Mouse (Mus musculus) adrenal gland, postnatal 10 days (tissue): Measurements from ENCODE around the gene Spon1. TPM values are rescaled to one million over a fixed set of nuclear protein-coding genes. Genes with fewer than 3 reads are reported as not detected.

Experiments used
- DNase-seq: peaks from one replicate; pipeline ENCODE4 v3.0.0; 2021; ENCODE audit warnings: mixed read lengths
- total RNA-seq, 2 experiments: library from RNA; stranded (reverse); gene quantifications; 2 replicates each; pipeline ENCODE4 v1.2.3; 2021

The Spon1 gene
- total RNA-seq, 2 experiments from 2014 or later = 12.9 to 14.2 TPM

DNA sequence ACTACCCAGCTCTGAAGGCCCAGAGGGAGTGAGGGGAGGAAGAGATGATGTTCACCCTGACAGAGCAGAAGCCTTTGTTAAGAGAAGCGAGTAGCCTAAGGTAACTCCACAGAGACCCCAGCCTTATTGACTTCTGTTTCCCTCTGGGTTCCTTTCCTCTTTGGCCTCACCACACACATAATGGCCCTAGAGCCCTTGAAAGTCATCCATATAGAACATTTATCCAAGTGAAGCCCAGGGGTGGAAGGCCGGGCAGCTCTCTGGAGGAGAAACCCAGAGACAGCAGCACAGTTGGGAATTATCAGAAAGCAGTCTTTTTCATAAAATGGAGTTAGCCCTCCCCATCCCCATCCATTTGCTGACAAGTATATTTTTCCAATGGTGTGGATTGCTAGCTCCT, 75.7 kb downstream of the Spon1 start:
- DNase-seq = no peak

DNA sequence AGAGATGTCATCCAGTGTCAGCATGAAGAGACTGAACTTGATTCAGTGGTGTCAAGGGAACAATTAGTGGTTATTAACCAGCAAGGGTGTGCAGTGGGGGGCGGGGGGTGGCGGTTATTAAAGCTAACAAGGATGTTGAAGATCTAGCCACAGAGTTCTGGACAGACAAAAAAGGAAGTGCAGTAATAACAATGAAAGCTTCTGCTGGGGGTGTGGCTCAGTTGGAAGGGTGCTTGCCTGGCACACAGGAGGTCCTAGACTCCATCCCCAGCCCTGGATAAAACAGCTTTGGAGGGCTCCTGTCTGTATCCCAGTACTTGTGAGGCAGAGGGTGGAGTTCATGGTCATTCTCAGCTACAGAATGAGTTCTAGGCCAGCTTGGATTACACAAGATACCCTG, 77.4 kb downstream of the Spon1 start:
- no peak for DNase-seq

DNA sequence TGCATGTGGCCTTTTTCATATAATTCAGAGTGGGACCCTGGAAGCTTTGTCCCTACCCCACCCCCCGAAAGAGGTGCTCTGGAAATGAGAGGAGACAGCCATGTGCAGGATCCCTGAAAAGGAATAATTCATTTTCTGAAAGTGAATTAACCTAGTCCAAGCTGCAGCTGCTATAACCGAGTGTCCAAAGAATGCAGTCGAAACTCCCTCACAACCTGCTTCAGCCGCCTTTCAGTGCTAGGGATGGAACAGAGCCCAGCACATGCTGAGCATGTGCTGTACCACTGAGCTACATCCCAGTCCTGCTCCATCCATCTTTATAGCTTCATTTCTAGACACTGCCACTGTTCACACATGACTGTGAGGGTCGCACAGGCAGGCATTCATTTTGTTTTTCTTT, 79.4 kb downstream of the Spon1 start:
- no peak for DNase-seq

DNA sequence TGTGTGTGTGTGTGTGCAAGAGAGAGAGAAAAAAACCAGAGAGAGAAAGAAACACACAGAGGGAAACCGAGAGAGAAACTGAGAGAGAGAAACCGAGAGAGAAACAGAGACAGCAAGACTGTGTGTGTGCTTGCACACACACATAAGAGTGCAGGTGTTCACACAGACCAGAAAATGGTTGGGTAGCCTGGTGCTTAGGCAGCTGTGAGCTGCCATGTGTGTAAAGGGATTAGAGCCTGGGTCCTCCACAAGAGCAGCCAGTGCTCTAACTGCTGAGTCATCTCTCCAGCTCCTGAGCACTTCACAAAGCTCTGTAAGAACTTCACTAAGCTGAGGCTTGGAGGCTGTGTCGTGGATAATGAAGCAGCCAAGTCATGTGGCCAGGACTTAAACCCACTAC, 80.8 kb downstream of the Spon1 start:
- DNase-seq = no peak

DNA sequence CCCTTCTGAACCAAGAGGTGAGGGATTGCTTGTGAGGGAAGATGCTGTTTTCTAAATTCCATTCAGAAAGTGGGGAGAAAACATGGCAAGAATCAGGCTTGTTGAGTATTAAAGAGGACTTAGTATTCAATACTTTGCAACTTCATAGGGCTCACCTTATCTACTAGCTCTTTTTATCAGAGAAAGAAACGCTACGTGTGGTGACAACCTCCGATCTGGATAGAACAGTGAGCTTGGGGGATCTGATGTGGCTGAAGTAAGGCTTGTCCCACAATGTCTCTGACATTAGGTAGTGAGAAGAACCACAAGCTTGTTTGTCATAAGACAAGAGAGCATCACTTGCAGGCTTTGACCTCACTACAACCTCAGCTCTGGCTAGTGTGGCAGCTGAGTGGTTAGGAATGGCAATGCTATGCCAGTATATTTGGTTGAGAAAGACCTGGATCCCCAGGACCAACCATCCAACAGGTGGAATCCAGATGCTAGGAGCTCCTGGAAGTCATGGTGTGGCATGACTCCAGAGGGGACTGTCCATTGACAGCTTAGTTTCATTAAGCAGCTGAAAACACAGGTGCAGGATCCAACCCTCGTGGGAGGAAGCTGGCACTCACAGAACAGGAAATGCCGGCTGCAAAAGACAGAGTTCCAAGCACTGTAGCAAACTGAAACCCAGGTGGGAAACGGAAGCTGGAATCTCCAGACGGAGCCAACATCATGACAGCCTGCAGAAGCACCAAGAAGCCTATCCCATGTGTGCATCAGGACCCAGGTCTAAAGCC, 81.4 kb downstream of the Spon1 start:
- DNase-seq = no peak

DNA sequence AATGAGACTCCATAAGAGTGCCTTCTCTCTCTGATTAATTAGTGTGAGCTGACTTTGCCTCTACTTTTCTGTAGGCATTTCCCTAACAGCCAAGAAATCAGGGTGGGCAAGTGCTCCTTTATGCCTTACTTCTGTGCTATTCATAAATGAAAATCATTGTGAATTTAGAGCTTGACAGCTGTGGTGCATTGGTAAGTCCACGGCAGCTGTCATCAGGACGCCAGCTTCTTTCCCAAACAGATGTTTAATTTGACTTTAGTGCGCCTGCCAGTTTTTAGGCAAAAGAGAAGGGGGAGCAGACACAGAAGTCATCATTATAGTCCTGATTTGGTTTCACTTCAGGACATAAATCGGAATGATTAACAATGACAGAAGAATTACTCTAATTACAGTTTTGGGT, 84.6 kb downstream of the Spon1 start:
- no peak for DNase-seq

DNA sequence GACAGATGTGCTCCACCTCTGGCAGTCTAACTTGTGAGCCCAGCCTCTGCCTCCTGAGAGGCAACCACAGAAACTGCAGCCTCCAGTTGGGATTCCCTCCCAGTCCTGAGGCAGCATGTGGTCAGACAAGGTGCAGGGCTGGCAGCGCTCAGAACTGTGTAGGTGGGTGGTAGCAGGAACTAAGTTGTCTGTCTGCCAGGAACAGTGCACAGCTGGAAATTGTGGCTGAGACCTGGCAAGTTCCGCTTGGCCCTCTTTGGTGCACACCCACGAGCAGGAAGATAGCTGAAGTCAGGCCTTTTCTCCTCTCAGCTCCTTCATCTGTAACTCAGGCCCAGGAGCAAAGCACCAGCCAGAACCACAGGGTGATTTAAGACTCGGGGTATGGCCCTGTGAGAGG, 89.6 kb downstream of the Spon1 start:
- DNase-seq = no peak

DNA sequence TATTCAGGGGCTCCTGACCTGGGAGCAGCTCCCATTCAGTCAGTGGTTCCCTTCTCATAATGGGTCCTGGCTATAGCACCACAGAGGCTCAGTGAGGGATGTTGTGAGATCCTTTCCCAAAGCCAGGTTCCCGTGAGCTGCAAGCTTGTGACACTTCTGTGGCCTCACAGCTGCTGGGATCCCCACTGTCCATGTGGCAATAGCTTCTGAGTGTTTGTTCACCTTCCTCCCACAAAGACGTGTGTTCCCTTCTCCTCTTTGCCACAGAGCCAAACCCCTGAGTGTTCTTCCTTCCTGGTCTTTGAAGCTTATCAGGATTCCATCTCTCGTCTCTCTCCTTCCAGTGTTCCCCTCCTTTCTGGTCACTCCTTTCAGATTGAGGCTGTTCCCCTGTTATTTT, 90.3 kb downstream of the Spon1 start:
- no peak for DNase-seq

DNA sequence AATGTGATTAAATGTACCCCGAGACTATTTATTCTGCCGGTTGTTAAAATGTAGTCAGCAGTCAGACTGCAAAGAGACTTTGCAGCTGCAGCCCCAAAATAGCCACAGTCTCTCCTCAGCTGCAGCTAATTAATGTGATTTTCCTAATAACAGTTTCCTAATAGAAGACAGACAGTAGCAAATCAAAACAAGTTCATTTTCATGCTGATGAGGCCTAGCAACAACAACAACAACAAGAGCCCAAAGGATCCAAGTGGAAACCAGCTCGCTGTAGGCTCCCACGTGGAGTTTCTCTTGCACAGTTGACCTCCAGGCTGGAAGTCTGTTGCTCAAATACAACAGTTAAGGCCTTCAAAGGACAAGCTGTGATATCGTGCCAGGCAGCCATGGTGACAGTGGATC, 93.7 kb downstream of the Spon1 start:
- no peak for DNase-seq

DNA sequence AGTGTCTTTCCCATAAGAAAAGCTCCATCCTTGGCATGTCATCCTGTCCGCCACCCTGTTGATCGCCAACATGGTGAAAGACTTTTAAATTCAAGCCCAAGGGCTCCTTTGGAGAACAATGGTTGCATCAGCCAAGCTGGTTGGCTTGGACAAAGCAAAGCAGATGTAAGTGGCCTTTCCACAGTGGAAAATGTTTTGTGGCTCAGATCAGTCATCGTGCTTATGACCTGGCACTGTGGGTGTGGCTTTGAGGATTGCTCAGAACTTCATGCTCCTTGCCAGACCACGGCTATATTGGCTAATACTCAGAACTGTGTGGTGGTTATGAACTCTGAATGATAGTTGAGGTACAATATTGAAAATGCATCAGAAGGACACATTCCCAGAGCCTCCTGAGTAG, 96.2 kb downstream of the Spon1 start:
- DNase-seq = peak; percentile 13

DNA sequence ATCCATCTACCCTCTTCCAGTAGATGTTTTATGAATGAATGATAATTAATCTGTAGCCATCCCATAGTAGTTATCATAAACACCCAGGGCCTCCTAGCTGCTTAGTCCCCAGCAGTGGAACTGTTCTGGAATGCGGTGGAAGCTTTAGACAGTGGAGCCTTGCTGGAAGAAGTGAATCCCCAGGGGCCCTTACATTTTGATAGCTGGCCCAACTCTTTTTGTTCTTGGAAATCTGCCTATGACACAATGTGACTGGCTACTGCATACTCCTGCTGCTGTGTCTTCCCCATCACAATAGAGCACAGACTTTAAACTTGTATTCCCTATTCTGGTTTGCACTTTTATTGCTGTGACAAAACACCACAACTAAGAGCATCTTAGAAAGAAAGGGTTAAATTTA, 107.0 kb downstream of the Spon1 start:
- peak; percentile 26 for DNase-seq

DNA sequence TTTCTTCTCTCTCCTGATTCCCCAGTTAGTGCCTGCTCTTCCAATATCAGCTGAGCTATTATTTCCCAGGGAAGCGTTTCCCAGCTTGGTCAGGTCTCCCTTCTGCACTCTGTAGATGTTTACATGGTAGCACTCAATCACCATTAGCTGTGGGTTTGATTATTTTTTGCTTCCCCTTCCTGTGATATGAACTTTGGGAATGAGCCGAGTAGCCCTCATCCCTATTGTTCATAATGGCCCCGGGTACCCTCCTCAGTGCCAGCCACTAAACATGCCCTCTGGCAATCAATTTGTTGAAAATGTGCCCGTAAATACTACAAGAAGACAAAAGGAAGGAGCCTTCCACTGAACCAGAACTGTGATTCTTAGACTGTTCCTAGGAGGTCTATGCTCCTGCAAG, 111.7 kb downstream of the Spon1 start:
- no peak for DNase-seq

DNA sequence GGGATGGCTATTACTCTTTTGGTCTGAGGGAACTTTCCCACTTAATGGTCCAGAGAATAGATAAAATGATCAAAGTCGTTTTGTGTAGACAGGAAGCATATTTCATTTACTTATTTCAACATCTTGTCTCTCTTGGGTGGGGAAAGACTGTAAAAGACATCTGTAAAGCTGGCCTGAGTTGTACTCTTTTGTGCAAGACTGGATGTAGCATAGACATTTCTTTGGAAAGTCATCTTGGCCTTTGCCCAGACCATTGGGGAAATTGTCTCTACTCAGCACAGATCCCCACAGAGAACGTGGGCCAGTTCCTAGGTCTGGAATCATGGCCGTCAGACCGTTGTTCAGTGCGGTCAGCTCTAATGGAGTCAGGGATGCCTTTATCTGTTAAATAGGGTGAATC, 112.1 kb downstream of the Spon1 start:
- no peak for DNase-seq

DNA sequence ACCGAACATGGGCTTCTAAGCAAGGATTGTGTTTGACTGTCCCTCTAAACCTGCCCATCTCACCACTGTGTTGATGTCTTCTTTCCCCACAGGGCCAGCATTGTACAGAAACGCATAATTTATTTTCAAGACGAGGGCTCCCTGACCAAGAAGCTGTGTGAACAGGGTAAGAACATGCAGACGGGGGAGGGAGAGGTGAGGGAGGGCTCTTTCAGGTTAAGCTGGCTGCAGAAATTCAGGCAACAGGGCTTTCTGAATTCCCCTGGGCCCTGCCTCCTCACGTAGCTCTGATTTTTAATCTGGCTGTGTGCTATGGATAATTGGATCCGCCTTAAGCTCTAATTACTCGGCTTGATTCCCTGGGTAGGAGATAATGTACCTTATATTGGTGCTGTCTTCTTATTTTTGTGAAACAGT, 113.3 kb downstream of the Spon1 start:
- DNase-seq = peak; percentile 11

DNA sequence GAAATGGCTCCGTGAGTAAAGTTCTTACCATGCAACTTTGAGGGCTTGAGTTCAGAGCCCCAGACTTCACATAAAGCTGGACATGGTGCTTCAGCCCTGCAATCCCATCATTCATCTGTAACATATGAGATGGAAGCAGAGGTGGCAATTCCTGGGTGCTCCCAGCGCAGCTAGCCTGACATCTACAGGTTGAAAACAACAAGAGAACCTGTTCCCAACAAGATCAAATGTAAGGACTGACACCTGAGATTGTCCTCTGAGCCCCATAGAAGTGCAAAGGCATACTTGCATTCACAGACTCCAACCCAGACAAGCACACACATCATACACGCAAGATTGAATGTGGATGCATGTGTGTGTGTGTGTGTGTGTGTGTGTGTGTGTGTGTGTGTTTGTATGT, 114.2 kb downstream of the Spon1 start:
- DNase-seq = no peak

DNA sequence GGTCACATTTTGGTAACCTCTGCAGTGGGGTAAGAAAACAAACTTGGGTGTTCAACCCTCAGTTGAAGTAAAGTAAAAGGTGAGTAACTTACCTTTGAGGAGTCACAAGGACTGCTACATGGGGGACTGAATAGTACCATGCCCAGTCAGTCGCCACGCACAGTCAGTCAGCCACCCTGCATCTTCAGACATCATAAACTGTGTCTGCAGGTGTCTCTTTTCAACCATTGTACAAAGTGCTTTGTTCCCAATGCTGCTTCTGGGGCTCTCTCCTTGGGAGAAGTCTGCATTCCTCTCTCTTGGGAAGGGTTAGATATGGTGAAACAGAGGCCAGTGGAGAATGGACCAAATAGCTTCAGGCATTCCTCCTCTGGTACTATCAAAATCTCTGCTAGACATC, 125.0 kb downstream of the Spon1 start:
- DNase-seq = no peak

DNA sequence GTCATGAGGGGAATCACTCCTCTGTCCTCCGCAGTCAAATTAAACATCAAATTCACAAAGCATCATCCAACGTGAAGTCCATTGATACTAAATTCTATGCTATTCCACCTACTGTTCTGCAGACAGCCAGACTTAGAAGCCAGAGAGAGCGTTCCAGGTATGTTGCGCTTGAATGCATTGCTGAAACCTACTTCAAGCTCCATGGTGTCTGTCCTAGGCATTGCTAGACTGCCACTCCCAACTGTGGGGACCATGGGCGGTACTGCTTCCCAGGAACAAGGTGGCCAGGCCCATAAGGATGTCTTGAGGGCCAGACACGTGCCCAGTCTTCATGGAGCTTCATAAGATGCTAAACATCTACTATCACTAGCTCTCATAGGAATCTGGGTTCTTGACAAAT, 125.7 kb downstream of the Spon1 start:
- no peak for DNase-seq

DNA sequence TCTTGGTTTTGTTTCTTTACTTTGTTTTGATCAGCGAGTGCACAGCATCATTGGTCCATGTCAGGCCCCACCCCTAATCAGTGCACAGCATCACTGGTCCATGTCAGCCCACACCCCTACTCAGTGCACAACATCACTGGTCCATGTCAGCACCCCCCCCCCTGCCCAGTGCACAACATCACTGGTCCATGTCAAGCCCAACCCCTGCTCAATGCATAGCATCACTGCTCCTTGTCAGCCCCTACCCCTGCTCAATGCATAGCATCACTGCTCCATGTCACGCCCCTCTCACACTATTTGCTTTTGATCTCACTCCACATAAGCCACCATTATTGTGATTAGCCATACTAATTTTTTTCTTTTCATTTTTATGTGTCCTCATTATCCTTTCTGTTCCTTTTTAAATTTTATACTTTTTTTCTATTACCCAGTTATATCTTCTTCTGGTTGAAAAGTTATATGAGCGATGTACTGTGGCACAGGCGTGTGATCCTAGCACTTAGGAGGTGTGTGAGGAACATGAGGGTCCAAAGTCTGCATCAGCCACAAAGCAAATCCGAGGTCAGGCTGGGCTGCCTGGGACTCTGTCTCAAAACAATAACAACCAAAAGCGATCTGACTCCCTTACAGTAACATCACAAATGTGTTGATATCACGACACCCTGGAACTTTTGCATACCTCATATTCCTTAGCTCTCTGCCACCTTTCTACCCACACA, 128.3 kb downstream of the Spon1 start:
- no peak for DNase-seq

DNA sequence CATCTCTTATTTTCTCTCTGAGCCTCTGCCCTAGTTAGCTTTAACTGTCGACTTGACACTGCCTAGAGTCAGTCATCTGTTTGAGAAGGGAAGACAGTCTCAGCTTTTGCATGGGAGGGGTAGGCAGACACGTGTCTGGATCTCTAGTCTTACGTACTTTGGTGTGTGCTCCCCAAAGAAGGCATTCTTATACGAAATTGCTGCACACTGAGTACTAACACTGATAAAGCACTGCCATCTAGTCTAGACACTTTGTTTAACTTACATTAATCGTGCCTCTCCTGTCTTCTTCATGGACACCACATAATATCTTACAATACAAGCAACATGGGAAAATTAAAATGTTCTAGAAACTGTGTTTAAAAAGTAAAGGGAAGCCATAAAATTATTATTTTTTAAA, 129.5 kb downstream of the Spon1 start:
- no peak for DNase-seq

DNA sequence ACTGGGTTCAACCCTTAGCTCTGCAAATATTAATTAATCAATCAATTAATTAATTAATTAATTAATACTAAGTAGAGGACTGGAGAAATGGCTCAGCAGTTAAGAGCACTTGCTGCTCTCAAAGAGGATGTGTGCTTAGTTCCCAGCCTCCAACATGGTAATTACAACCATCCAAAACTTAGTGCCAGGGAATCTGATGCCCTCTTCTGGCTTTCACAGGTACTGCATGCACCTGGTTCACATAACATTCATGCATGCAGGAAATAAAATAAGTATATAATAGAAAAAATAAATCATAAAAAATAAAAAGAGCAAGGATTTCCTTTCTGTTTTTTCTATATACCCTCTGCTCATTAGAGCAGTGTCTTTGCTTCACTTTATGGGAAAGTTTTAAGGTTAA, 132.6 kb downstream of the Spon1 start:
- no peak for DNase-seq

DNA sequence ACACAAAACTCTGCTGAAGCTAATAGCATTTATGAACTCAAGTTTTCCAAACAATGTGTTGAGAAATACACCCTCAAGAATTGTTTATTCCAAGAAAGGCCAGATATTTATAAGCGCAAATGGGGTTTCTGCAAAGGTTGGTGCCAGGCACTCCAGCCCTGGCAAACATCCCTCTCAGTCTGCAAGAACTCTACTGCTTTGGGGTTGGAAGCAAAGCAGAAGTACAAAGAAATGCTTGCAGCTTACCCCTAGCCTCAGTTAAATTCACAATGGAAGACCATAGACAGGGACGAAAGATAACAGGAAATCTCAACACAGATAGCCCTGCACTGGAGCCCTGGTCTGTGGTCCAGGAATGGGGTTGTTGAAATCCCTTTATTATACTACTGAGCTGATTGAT, 135.7 kb downstream of the Spon1 start:
- DNase-seq = peak; percentile 30

DNA sequence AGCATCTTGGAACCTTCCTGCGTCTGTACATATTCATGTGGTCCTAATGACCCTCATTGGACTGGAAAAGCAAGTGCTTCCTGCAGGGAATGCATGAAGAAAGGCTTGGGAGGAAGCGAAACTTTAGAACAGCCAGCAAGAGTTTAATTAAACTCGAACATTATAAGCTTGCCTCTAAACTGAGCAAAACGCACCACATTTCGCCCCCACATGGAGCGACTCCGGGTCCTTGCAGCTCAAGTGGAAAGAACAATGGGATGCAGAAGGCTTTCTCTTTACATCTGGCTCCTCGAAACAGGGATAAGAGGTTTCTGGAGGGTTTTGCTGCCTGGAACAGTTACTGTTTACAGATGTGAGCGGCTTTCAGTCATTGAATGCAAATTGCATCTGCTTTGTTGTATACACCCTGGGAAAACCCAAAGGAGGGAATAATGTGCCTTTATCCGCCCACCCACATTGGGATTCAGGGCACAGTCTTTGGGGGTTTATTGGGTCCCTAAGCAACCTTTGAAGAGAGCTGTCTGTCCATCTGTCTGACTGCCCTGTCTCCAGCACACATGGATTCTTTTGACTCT, 136.2 kb downstream of the Spon1 start:
- no peak for DNase-seq

DNA sequence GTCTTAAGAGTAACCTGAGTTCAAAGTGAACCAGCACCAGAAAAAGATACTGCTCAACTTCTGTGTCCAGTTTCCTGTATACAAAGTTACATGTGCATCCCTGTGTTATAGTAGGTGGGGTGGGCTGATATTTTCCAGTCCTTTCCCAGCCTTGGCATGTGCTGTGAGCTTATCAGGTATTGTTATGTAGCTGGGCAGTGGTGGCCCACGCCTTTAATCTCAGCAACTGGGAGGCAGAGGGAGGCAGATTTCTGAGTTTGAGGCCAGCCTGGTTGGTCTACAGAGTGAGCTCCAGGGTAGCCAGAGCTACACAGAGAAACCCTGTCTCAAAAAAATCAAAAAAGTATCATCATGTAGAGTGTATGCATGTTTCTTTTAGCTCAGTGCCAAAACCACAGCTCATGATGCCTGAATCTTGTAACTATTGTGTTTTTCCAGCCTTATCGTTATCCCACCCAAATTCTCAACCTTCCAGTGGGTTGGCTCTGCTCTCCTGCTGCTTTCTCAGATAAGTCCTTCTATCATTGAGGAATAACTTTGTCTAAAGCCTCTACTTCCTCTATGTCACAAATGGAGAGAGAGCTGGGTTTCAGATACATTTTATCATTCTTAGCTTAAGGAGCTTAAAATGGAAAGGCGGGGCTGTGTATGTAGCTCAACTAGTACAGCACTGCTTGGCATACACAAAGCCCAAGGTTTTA, 137.5 kb downstream of the Spon1 start:
- DNase-seq = no peak
